Mouse (Mus musculus): ENCODE results near the gene Pax8.

Gene Pax8

DNA sequence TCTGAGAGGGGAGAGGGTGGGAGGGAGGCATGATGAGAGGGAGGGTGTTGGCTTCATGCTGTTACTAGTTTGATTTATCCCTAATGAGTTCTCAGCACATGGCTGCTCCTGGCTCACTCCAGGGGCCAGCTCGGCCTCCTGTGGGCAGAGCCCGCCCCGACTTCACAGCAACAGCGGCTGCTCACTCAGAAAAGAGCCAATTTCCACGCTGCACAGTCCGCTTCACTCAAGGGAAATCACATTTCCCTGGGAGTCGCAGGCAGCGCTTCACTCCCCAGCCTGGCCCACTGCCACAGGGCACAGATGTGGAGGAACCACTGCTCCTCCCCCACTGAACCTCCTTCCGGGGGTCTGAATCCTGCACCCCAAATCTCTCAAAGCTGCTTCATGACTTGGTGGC, 58.7 kb downstream of the Pax8 start:
- DNase-seq (ENCODE audit: extremely low read depth, low read depth) = no peak

DNA sequence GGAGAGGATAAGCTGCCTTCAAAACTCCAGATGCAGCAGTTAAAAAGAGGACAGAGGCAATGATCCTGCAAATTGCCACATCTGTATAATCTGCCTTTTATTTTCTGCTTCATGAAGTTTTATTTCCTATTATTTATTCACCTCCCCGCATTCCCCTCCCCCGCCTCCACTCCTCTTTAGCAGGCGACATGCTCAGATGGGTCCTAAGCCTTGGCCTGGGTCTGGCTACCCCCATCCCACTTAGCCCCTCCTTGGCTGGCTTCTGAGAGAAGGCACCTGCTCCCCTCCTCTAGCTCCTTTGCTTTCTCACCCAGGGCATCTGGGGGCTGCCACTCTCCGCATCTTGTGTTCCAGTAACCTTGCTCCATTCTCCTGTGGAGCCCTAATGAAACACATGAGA, 61.7 kb downstream of the Pax8 start:
- DNase-seq (ENCODE audit: extremely low read depth, low read depth) = no peak

DNA sequence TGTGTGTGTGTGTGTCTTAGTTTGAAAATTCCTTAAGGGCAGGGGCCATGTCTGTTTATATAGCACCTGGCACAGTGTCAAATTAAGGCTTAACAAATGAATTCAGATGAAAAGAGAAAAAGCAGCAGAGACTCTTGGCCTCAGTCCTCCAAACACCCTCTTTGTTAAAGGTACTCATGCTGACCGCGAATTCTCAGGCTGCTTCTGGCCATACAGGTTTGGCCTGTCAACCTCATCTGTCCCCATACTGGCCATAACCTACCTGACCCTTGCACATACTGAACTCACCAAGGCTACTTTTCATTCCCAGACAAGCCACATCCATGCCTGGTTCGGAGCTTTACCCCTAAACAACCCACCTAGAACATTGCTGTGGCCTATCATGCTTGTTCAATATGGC, 62.2 kb downstream of the Pax8 start:
- DNase-seq (ENCODE audit: extremely low read depth, low read depth) = no peak

DNA sequence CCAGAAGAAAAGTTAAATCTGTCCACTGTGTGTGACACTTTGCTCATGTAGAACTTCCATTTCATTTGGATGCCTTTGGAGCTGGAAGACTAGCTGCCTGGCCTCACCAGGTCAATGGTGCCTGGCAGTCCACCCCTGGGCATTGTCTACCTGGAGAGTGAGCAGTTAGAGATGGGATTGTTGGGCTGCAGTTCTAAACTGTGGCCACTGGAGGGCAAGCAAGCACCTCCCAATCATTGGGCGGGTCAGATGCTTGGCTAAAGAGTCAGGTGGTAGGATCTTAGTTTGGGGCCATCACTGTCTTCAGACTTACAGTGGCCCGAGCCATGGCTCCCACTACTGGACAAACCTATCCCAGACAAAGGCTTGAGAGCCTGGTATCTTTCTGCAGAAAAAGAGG, 66.2 kb downstream of the Pax8 start:
- no peak for DNase-seq (ENCODE audit: extremely low read depth, low read depth)

DNA sequence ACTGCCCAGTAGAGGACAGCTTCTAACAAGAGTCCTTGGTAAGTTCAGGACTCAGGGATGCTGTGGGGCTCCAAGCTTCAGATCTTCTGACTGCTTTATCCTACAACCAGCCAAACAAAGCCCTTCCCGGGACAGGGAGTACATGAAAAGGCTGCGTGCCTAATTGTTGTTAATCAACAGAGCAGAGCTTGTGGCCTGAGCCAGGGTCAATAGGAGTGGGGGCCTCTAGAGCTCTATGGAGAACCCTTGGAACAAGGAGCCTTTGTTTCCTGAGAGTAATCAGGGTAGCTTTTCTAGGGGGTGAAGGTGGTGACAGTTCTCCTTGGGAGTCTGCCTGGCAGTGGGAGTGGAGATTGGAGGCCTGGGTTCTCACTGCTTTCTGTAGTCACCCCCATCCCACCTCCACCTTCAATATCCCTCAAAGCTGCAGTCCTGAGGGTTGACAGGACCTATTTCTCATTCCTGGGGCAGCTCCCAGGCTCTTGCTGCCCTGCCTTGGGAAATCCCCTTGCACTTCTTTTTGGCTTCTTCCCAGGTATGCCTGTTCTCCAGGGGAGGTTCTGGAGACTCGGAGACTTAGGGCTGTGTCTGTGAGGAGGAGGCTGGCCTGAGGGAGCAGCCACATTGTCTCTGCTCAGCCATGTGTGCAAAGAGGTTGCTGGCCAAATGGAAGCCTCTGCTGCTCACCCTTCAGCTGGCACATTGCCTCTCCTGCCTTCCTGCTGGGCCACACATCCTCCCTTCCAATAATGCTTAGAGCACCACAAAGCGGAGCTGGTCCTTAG, 67.5 kb downstream of the Pax8 start:
- DNase-seq (ENCODE audit: extremely low read depth, low read depth) = no peak

DNA sequence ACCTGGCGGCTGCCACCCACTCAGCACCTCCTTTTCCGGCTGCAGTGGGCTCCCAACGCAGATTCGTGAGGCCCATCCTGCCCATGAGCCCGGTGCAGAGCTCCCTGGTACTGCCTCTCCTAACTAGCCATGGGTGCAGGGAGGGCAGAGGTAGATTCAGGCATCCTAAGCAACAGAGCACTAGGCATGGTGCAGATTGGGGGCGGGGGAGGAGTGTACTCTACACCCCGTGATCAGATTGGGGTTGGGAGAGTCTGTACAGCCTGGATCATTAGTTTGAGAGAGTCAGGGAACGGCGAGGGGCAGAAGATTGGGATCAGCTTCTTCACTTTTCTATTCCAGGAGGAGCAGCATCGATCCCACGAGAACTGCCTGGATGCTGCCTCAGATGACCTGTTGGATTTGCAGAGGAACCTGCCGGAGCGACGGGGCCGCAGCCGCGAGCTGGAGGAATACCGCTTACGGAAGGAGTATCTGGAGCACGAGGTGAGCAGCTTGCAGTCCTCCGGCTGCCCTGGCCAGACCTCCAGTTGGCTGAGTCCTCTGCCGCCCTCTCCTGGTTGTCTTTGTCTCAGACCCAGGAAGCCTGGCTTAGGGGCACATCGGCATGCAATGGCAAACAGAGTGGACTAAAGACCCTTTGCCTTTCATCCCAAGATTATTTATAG, 69.9 kb downstream of the Pax8 start:
- no peak for DNase-seq (ENCODE audit: extremely low read depth, low read depth)

DNA sequence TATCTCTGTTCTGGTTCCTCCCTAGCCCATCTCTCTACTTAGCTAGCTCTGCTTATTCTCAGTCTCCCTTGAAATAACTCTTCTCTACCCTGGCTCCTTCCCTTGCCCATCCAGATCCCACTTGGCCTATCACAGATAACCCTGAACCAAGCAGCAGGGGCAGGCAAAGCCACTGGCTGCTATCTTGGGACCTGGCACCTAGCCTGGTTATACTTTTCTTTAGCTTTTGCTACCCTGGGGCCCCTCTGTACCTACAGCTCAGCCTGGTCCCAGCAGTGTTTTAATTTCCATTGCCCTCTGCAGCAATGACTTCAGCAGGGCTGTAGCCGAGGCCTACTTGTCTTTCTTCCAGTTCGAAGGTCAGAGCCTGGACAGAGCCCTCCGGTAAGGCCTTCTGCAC, 74.7 kb downstream of the Pax8 start:
- no peak for DNase-seq (ENCODE audit: extremely low read depth, low read depth)

DNA sequence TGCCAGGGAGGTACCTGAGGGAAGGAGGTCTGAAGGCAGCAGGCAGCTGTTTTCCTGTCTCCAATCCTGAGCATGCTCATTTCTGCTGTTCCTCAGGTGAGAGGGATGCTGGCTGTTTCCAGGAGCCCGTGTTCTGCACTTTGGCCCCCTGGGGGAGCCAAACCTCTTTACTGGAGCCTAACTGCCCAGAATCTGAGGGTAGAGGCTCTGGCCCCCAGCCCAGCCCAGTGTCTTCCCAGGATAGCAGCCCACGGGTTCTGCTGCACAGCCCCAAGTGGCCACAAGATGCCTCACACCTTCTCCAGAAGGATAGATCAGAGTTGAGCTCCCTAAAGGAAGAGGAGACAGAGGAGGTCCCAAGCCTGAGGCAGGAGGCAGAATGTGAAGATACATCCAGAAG, 78.3 kb downstream of the Pax8 start:
- no peak for DNase-seq (ENCODE audit: extremely low read depth, low read depth)

DNA sequence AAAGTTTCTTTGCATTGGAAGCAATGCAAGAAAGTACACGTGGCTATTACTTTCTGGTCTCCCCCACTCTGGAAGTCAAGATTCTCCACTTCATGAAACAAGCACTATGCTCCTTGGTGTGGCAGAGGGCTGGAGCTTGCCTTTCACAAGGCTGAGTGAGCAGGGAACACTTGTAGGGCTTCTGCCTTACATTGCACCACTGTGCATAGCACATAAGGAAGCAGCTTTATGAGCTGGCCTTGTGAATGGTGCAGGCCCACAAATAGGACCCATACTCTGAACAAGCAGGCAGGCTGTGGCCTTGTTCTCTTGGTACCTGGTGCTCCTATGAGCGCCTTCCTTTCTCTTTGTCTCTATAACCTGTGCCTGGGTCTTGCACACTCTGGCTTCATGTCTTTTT, 82.1 kb downstream of the Pax8 start:
- no peak for DNase-seq (ENCODE audit: extremely low read depth, low read depth)

DNA sequence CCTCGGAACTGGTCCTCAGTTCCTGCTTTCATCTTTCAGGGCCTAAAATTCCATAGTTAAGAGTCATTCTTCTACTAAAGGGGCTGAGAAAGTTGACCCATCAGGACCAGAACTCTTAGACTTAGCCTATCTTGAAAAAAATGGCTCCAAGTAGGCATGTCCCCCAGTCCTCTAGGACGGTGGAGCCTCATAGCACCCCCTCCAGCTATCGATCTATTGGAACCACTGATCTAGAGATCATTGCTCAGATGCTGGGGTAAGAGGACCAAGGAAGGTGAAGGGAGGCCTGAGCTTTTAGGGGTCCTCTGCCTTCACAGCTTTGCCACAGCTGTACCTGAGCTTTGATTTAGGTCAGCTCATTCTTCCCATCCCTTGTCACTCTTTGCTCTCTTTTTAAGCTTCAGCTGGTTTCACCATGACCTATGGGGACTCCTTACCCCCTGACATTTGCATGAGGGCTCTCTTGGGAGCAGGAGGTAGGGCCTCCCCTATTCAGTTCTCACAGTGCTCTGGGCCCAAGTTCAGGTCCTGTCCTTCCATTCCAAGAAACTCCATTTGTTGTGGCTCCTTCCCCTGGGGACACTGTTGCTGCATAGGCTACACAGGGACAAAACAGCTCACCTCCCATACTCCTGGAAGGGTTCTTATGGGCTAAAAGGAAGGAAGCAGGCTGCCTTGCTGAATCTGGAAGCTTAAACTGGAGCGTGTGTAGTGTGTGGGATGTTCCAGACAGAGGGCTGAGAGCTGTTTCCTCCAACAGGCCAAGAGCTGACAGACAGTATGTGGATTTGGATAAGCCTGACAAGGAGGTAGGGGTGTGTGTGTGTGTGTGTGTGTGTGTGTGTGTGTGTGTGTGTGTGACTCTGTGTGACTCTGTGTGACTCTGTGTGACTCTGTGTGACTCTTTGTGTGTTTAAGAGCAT, 87.8 kb downstream of the Pax8 start:
- DNase-seq (ENCODE audit: extremely low read depth, low read depth) = no peak

DNA sequence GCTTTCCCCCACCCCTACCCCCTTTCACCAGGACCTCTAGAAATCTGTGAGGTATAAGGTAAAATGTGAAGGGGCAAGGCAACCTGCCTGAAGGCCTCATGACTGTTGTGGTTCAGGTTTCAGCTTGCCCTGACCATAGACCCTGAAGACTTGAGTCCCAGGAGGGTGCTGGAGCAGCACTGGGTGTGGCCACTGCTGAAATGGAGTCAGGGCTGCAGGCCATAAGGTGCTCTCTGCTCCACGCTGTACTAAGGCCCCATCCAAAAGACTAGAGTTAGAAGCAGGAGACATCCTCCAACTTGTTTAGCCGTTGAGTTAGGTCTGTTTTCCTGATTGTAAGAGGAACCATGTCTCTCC, 88.5 kb downstream of the Pax8 start:
- no peak for DNase-seq (ENCODE audit: extremely low read depth, low read depth)

DNA sequence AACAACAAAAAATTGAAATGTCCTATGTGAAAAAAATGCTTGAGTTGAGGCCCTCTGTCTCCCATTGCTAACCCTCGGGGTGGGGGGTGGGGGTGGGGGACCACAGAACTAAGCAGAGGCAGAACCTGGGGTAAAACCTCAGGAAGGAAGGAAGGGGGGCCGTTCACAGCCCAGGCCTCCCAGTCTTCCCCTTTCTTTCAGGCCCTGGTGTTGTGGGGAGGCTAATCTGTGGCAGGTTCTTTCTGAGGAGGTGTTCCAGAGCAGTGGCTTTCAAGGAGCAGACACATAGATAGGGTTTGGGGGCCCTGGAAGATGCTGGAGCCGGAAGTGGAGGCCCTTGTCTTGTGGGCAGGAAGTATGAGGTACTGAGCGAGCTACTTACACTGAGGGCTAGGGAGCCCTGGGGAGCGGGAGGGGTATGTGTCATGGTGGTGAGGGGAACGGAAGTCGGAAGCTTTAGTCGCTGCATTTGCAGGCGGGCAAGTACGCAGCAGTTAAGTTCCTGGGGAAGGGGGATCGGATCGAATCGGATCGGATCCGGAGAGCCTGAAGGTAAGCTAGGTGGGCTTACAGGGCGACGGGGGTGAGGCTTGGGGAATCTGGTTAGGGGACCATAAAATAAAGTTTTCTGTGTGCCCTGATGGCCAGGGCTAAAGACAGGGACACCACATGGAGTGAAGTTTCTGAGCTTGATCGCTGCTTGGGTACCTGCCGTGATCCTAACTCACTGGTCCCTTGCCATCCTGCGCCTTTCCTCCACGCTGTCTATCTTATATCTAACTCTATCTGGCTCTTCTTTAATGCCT, 89.0 kb downstream of the Pax8 start:
- DNase-seq (ENCODE audit: extremely low read depth, low read depth) = no peak

DNA sequence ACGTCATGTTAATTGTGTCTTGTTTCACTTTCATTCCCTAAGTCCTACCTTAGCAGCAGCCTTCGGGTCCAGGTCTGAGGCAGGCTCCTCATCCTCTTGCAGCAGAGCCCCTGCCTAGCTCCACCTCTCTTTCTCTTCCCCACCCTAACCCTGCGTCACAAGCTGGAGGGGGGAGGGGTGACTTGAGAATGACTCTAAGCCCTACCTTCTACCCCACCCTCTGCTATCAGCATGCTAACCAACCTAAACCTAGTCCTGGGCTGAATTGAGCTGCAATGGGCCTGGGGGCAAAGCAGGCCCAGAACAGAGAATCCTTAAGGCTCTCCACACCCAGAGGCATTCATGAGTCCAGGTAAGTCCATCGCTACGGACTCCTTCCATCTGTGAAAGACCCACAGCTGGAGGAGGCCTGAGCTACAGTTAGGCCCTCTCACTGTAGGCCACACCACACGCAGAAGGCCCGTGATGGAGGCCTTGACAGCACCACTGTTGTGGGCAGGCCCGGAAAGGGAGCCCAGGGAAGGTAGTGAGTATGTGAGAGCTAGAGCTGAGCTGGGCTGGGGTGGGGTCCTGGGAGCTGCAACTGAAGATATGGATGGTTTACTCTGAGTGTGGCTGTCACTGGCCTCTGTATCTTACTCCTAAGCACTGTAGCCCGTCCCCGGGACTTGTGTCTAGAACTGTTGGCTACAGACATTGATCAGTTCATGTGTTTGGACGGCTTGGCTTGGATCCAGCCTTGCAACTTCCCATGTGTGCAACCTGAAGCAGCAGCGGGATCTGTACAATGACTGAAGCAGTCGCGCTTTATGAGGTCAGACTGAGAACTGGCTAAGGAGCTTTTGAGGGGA, 90.1 kb downstream of the Pax8 start:
- DNase-seq (ENCODE audit: extremely low read depth, low read depth) = no peak

DNA sequence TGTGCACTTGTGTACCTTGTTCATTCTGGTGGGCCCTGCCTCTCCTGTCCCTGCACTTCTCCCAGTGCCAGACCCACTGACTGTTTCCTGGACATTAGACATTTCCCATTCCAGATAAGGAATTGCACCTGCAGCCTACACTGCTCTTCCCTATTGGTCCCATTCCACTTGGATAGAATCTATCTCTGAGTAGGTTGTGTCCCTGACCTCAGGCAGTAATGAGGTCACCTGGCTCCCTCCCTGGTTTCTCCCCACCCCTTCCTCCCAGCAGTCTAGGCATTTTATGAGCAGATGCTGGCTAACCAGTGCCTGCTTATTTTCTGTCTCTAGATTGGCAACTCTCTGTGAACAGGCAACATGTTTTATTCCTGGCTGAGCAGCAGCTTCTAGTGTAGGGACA, 91.0 kb downstream of the Pax8 start:
- DNase-seq (ENCODE audit: extremely low read depth, low read depth) = no peak

DNA sequence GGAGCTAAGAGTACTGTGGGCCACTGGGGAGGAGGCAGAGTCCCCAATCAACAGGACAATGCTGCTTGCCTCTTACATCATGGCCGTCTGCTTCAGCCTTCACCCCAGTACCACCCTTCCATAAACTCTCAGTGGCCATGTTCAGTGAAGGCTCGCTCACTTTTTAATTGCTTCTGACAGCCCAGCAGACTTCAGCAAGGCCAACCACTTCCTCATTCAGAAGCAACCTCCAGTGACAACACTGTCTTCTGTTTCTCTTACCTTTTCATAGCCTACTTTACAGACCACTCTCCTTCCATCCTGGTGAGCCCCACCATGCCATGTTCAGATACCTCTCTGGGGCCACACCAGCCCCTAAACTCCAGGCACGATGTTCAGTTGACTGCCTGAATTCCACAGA, 91.8 kb downstream of the Pax8 start:
- no peak for DNase-seq (ENCODE audit: extremely low read depth, low read depth)

DNA sequence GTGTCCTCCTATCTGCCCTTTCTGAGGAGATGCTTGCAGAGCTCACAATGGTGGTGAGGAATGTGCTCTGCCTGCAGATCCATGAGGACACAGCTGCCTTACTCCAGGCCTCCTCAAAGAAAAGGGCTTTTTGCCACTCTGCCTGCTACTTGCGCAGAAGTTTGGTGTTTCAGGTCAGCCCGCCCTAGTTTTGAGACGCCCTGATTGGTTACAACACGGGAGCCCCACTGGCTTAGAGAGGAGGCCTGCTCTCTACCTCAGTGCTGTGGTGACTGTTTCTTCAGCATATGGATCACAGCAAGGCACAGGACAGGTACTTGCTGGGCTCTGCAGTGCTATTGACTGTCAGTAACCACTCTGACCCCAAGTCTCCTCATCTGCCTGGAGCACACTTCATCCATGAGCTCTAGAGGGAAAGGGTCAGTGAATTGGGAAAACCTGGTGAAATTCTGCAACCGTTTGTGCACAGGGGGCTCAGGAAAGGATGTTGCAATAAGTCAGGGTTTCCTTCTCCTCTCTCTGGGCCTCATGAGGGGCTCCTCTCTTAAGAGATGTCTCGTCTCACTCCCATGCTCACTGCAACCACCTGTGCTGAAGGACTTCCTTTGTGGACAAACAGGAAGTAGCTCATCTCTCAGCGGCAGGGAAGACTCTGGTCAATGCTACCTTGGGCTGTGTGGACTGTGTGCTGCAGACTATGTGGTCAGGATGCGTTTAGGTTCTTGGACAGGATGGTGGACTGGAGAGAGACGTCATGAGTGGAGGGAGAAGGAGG, 92.8 kb downstream of the Pax8 start:
- DNase-seq (ENCODE audit: extremely low read depth, low read depth) = no peak

DNA sequence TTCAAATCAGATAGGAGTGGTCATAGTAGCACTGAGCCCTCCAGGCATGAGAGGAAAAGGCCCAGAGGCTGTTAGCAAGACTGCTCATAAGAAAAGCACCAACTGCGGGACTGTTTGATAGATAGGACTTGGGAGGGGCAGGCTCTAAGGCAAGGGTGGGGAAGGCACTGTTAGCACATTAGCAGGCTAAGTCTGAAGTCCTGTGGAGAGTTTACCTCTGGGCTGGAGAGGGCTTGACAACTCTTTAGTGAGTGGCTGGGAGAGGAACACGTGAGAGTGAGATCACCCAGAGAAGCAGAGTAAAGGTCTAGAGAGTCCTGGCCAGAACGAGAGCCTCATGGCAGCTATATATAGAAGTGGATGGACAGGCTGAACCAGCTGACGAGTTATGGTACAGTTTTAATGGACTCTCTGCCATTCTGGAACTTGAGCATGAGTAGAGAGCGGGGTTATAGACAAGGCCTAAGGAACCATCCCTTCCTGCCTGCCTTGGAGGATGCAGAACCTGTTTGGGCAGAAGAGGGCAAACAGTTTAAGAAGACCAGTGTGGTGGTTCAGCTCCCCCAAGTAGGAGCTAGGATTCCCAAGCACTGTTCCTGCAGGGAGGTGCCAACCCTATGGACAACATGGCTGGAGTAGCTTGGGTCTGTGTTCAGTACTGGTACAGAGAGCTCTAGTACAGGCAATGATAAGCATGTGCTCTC, 96.5 kb downstream of the Pax8 start:
- no peak for DNase-seq (ENCODE audit: extremely low read depth, low read depth)

All from MEL-GATA-1-ER (cell line).